Mouse (Mus musculus) NIH3T3 (cell line): ENCODE measurements around the gene H2-Aa.

Experiments used
- DNase-seq: peaks from one replicate; pipeline ENCODE4 v3.0.0-alpha.2; 2012; ENCODE audit warnings: low read depth

The H2-Aa gene

DNA sequence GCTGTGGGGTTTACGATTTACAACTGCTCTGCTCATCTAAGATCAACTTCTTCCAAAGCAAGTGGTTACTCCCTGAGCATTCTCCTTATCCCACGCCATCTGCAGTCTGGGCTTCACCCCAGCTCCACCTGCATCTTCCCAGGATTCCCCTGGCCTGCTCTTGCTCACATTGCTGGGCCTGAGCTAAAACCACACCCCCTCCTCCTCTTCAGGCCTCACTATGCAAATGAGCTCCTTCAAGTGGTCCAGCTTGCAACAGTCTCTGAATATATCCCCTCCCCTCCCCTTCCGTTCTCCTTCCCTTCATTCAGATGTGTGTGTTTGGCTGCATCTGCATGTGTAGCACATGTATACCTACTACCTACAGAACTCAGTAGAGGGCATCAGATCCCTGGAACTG lies 11.7 kb upstream of the H2-Aa start:
- no peak for DNase-seq

DNA sequence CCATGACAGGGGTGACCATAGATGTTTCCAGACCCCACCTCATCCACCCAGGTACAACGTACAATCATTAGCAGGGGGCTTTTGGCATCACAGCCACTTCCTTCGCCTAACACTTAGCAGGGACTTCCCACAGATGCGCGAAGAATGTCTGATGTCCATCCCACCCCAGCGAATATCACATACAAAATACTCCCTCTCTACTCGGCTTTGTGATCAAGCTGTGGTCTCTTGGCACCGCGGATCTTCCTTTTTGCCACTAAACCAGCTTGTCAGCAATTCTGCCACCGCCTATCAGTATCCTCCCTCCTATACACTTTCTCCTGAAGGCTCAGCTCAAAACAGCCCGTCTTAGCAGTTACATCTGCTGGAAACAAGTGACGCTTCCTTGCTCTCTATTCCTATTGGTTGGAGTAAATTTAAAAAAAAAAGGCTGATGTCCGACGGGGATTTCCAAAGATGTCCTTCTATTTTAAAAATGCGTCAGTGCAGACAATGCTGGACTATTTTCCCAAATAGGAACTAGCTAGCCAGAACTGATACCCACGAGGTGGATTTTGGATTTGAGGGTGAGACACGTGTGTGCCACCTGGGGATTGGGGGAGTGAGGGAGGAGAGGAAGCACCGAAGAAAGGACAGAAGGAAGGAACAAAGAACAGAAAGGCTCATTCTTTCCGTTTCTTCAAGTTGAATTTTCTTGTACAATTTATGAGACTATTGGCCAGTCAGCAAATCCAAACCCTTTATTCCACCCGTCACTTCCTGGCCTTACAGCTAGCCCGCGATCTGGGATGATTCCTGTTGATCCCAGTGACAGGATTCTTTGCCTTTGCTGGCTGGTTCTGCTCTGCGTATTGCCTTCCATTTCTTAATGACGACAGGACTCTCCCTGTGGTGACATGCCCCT lies 8.5 kb upstream of the H2-Aa start:
- DNase-seq, result peak; percentile 73

DNA sequence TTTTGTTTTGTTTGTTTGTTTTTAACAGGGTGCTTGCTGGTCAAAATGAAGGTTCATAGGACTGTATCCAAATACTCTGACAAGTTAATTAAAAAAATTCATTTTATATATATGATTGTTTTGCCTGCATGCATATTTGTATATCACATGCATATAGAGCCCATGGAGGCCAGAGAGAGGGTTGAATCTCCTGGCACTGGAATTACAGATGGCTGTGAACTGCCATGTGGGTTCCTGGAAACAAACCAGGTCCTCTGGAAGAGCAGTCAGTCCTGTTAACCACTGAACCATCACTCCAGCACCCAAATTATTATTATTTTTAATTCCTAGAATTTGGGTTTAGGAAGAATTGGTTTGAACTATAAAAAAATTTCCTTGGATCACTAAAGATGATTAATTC lies 7.7 kb upstream of the H2-Aa start:
- no peak for DNase-seq

DNA sequence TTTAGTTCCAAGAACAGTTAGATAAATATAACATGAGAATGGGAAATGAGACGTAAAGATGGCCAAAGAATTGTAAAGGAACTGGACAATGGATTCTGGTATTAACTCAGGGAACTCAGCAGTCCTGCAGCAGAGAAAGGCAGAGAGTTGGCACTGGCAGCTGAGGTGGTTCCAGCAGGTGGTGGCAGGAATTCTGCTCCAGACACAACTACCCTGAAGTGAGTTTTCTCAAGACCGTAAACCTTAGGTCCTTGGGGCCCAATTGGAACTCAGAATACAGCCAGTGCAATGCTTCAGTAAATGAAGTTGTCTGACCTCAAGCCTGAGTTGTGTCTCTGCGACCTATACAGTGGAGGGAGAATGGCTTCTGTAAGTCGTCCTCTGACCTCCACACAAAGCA lies 6.6 kb upstream of the H2-Aa start:
- DNase-seq, result no peak

DNA sequence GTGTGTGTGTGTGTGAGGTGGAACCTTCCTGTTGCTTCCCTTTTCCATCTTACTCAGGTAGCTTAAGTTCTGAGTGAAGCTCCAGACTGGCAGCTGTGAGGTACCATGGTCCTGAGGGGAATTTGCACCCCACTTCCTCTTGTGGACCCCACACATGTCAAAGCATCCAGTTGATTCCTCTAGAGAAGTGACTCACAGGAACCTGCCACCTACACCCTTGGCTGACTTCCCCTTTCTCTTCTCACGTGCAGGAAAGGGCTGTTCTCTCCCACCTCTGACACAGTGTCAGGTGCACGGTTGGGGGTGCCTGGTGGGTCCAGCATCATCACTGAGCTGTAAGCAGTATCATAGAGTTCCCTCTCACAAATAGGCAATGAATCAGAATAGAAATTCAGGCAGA lies 5.9 kb upstream of the H2-Aa start:
- no peak for DNase-seq

DNA sequence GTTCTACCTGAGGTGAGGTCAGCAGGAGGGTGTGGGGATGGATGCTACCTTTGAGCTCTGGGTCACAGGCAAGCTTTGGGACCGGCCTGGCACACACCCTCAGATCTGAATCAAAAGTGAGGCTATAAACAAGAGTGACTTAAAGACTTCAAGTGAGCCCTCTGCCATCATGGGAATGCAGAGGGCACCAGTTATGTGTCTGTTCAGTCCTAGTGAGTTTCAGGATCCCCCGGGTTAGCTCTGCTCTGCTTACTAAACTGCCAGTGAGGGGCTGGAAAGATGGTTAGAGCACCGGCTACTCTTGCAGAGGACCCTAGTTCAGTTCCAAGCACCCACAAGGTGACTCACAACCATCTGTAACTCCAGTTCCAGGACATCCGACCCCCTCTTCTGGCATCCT lies 4.9 kb upstream of the H2-Aa start:
- no peak for DNase-seq

DNA sequence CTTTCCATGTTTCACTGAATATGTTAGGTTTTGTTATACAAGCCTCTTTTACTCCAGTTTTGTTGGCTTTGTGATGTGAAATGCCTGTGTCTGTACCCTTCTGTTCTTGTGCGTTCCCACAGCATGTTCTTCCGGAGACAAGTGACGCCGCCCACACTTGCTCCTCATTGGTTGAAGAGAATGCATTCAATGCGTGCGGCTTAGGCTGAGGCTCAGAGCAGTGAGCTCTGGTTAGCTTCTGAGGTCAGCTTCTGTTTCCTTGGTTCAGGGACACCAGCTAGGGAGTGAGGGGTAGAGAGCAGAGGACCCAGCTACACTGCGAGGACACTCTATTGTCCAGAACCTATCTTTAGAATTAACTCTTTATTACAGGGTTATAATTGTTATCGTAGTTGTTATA lies 4.0 kb upstream of the H2-Aa start:
- DNase-seq, result peak; percentile 74

DNA sequence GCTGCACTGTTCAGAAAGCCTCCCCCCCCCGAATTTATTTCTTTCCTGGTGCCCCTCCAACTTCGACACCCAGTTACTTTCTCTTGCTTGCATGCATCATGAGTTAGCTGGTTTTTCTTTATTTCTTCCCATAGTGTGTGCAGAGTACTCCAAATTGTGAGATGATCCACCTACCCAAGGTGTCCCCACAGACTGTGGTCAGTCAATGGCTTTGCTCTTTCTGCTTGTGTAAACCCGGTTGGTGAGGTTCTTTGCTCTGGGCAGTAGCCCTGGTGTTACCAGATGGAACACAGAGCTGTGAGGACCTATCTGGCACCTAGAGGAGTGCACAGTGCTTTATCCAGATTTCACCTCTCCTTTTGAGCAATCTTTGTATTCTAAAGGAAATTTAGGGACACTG lies 508 bp upstream of the H2-Aa start:
- DNase-seq, result no peak

DNA sequence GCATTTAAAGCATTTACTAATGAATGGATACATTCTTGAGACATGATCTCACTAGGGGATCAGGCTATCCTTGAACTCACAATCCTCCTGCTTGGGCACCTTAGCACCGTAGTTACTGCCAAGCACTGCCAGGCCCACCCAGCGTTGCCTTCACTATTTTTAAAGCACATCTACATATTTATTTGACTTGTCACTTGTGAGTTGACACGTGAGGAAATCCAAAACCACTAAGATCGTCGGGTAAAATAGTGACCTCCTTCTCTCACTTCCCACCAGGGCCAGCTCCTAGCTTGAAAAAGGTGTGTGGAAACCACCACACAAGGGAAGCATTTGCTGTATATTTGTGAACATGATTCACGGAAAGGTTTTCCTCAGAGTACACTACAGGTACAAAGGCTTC lies 624 bp downstream of the H2-Aa start:
- DNase-seq, result no peak

DNA sequence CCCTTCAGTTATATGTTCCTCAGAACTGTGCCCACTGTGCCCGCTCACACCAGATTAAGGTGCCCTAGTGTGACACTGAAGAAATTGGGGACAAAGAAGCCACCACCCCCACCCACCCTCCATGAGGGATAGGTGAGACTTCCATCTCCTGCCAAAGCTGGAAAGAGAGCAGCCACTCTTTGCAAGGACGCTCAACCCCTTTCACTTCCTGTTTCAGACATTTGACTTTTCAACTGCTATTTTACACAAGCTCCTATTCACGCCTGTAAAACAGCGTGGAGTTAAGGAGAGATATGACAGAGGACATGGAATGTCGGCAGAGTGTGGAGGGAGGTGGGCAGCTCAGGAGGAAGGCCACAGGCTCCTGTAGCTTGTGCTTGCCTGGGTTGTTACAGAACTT lies 1.1 kb downstream of the H2-Aa start:
- no peak for DNase-seq

DNA sequence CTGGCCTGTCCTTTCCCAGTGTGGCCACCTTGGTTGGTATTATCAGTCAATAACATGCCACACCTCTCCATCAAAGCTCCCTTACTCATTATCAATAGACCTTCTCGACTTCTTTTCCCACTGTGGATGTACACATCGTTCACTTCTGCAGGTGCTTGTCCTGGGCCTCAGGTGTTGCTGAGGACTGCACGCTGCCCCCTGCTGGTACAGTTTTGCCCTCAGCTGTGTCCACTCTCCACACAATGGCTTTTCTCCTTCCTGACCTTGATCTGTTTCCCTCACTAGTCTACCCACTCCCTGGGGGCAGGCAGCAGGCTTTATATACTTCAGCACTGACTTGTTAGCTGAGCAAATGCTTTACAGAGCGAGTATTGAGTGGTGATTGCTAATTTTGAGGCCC lies 1.8 kb downstream of the H2-Aa start:
- DNase-seq, result no peak

DNA sequence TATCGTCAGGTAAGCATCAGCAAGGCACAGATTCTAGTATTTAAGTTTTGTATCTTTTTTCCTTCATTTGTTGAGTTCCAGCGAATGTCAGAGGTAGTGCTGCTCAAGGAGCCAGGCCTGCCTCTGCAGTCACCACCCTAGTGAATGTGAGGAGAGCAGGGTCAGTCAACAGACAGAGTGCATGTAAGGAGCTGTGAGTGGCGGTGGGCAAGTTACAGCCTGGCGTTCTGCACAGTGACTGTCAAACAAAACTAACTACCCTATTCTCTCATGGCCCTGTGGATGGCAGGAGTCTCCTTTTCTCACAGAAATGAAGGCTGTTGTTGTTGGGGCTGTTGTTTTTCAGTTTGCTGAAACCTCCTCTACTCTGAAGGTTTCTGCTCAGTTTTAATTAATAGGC lies 2.3 kb downstream of the H2-Aa start:
- no peak for DNase-seq

DNA sequence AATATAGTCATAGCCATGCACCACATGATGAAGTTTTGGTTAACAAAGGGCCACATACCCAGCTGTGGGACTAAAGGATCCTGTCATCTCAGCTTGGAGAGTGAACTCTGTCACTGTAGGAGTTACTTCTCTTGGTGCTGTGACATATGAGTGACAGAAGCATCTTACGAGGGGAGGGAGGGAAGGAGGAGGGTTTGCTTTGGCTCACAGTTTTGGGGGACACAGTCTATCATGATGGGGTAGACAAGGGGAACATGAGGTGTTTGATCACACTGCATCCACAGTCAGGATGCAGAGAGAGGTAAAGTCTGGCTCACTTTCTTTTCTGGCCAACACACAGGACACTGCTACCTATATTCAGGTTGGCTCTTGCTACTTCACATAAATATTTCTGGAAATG lies 5.8 kb downstream of the H2-Aa start:
- no peak for DNase-seq

DNA sequence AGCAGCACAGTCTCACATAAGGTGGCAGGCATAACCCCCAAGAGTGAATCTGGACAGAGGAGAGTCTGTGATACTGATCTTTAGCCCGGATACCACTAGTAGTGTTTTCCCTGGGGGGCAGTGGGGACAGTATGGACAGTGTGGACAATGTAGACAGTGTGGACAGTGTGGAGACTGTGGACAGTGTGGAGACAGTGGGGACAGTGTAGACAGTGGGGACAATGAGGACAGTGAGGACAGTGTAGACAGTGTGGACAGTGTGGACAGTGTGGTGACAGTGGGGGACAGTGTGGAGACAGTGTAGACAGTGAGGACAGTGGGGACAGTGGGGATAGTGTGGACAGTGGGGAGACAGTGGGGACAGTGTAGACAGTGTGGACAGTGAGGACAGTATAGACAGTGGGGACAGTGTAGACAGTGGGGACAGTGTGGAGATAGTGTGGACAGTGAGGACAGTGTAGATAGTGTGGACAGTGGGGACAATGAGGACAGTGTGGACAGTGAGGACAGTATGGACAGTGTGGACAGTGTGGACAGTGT lies 7.1 kb downstream of the H2-Aa start:
- DNase-seq, result no peak

DNA sequence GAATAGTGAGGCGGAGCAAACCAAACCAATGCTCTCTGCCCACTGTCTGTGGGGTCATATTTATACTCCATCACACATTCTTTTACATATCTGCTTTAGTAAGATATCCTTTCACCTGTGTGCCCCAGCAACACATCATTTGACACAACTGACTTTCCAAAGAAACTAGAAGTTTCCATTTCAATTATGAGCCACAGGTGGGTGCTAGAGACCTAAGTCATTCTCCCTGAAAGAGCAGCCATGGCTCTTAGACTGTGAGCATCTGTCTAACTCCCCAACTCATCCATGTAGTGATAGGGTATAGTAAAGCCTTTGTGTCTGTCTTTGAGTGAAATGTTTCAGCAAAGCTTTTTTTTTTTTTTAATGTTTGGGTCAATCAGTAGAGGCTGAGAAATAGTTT lies 15.5 kb downstream of the H2-Aa start:
- no peak for DNase-seq

DNA sequence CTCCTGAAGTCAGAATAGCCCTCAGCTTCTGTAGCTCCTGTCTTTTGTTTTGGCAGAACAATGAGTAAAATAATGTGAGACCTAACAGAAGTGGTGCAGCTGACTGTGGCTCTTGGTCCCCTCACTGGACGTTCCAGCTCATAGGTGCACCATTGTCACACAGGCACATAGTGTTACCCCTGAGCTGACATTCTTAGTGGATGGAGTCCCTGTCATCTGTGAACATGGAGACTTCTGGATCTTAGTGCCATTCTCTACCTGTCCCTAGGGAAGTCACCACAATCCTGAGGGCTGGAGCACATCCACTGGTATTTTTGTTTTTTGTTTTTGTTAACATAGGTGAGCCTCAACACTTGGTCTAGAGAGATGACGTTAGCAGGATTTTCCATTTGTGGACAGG lies 16.7 kb downstream of the H2-Aa start:
- DNase-seq, result no peak

DNA sequence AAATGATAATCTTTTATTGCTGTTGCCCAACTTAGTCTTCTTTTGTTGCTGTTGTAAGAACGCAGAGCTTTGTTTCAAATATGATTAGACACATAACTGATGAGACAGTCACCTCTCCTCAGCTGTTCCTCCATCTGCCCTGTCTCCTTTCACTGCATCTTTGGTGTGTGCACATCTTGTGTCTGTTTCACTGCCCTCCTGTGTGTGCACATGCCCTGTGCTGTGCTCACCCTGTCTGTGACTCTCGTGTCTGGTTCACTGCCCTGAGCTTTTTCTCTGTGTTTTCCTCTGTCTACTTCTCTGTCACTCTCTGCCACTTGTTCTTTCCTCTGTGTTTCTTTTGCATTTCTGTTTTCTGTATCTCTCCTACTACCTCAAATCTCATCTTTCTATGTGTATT lies 17.4 kb downstream of the H2-Aa start:
- DNase-seq, result no peak

DNA sequence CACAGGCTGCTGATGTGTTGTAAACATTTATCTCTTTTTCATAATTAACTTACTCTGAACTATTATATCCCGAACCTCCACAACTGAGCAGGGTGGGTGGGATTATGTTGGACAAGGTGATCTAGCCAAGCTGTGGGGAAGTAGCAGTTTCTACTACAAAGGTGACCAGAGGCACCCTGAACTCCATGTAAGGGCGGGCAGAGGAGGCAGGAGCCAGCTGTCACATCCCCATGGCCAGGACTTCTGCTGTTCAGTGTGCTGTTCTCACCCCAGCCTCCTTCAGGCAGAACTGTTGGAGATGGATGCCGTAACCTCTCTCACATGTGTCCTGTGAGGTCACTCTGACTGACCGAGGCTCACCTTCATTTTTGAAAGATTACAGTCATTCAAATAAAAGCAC lies 17.8 kb downstream of the H2-Aa start:
- no peak for DNase-seq

DNA sequence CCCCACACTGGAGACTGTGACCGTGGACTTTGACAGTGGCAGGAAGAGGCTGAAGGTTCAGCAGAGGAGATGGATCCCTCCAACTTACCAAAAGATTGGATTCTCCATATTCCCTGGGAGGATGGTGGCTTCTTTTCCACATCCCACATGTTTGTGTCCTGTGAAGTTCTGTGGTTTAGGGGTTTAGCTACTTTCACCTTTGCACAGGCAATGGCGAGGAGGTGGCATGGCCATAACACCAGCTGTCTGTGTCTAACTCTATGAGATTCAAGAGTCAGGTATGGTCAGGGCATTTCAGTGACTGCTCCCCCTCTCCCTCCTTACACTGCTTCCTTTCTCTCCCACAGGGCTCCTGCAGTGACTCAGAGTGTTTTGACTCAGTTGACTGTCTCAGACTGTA lies 18.9 kb downstream of the H2-Aa start:
- DNase-seq, result no peak

DNA sequence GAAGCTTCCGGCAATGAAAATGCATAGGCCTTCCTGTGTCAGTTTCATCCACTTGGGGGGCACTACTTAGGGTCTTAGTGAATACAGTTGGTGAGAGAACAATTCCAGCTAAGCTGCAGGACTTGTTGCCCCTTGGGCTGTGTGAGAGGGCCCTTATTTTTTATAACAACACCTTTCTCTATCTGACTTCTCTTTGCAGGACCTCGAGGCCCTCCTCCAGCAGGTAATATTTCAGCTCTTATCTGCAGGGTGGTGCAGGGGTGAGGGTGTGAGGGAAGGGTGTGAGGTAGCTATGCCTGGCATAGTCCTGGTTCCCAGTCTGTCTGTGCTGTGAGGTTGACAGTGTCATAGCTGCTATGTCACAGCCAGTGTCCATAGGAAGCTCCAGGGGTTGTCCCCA lies 19.4 kb downstream of the H2-Aa start:
- DNase-seq, result no peak

DNA sequence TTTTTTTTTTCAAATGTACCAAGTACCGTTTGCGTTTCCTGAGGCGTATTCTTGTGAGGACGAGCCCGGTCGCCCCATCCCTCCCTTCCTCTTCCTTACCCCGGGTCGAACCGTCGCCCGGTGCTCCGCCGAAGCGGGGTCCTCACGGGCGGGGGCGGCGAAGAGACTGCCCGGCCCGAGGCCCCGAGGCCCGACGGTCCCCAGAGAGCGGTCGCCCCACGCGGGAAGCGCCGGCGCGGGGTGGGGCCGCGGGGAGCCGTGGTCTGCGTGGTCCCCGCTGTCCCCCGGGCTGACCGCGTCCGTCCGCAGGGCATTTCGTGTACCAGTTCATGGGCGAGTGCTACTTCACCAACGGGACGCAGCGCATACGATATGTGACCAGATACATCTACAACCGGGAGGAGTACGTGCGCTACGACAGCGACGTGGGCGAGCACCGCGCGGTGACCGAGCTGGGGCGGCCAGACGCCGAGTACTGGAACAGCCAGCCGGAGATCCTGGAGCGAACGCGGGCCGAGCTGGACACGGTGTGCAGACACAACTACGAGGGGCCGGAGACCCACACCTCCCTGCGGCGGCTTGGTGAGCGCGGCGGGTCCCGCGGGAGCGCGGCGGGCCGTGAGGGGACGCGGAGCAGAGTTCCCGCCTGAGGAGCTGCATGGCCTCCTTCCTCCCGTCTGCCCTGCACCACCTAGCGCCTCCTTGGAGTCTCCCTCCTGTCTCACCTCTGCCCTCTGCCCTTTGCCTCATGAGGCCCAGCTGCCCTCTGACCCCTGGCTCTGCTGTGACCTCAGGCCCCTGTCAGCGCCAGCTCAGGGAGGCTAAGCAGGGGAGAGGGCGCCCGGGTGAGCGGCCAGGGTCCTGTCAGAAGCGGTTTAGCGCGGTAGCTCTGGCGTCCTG lies 22.9 kb downstream of the H2-Aa start:
- no peak for DNase-seq

DNA sequence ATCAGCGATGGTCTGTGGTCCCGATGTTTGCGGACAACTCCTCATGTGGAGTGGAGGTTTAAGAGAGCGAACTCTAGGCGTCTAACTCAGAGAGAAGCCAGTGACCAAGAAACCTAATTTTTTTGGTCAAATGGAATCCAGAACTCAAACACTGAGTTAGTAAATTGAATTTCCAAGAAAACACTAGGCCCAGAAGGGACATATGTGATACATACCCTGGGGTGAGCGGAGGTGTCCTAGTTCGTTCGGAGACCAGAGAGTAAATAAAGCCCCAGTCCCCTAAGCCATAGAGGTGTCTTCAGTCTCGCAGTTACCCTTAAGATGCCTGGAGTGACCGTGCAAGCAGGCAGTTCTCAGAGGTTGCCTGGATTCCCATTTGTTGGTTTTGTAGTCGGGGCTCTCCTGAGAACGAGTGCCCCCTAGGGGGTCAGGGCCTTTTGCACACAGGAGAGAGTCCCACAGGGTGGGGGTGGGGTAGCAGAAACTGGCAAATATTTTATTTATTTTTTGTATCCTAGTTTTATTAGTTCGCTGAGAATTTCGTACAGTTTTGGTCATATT lies 23.7 kb downstream of the H2-Aa start:
- no peak for DNase-seq

DNA sequence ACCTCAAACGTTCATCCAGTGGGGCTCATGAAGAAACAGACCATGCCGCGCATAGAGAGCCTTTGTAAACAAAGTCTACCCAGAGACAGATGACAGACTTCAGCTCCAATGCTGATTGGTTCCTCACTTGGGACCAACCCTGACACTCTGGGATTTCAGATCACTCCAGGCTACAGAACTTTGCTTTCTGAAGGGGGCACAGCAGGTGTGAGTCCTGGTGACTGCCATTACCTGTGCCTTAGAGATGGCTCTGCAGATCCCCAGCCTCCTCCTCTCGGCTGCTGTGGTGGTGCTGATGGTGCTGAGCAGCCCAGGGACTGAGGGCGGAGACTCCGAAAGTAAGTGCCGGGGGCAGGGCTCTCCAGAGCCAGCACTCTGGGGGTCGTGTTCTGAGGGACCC lies 24.6 kb downstream of the H2-Aa start:
- DNase-seq, result peak; percentile 71
